Mouse (Mus musculus) intestine, embryonic 15.5 days (tissue): ENCODE results near the gene Slc25a25. TPM values are rescaled to one million over a fixed set of nuclear protein-coding genes. Genes with fewer than 3 reads are reported as not detected.

Experiments used
- ATAC-seq: fragments of 200-750 bp; cut with Nextera tagmentation; 2 replicates; pipeline ENCODE4 v1.8.0; 2017; ENCODE audit warnings: moderate TSS enrichment, moderate library complexity
- H3K27ac ChIP-seq: fragments of 300-500 bp; sonication (generic); 2 replicates; pipeline ENCODE4 v1.5.1; 2015; ENCODE audit warnings: mild to moderate bottlenecking, inconsistent platforms
- H3K27me3 ChIP-seq: fragments of 300-500 bp; sonication (generic); replicated peaks from 2 replicates; pipeline ENCODE4 v1.6.1; 2015; ENCODE audit warnings: inconsistent platforms
- H3K36me3 ChIP-seq: fragments of 300-500 bp; sonication (generic); 2 replicates; pipeline ENCODE4 v1.6.1; 2015; ENCODE audit warnings: inconsistent platforms
- H3K4me1 ChIP-seq: fragments of 300-500 bp; sonication (generic); replicated peaks from 2 replicates; pipeline ENCODE4 v1.6.1; 2015; ENCODE audit warnings: inconsistent platforms
- H3K4me2 ChIP-seq: fragments of 300-500 bp; sonication (generic); replicated peaks from 2 replicates; pipeline ENCODE4 v1.6.1; 2015; ENCODE audit warnings: mild to moderate bottlenecking, inconsistent platforms
- H3K4me3 ChIP-seq: fragments of 300-500 bp; sonication (generic); replicated peaks from 2 replicates; pipeline ENCODE4 v1.5.1; 2015; ENCODE audit warnings: inconsistent platforms
- H3K9ac ChIP-seq: fragments of 300-500 bp; sonication (generic); 2 replicates; pipeline ENCODE4 v1.6.1; 2015; ENCODE audit warnings: inconsistent platforms
- H3K9me3 ChIP-seq: fragments of 300-500 bp; sonication (generic); 2 replicates; pipeline ENCODE4 v1.6.1; 2016; ENCODE audit warnings: inconsistent platforms
- WGBS: fragments of 180-500 bp; shearing (Covaris S2); methylation state at CpG from one replicate; pipeline ENCODE4 v1.1.7; 2015; 5-methylcytosine and 5-hydroxymethylcytosine counted together
- polyA plus RNA-seq: library from polyadenylated mRNA; unstranded; fragments of >200 nt; fragmentation: Nextera tagmentation; extraction: Ambion mirVana; gene quantifications from 2 replicates; pipeline ENCODE4 v1.2.1, GENCODE M21; 2015

The Slc25a25 gene
- polyA plus RNA-seq, 1 experiment from 2014 or later: 20.1 TPM

DNA sequence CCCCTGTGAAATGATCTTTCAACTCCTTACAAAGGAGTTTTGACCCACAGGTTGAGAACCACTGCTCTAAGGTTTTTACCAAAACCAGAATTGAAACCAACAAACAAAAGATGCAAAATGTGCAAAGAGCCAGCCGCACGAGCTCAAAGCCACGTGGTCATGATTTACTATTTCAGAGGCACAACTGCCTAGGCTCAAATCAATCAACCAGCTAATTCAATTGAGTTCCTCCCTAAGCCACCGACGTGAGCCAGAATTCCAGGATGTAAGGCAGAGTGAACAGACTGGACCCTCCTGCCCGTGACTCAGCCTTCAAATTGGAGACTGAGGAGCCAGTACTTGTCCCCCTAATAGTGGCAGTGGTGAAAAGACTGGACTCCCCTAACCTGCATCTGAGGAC is 12.1 kb downstream of the Slc25a25 start:
- no peak overlapping the region for H3K27ac ChIP-seq
- no peak for ATAC-seq
- peaks cover 36% of the 10 kb centered on the region for H3K4me1 ChIP-seq
- no peak overlapping the region for H3K4me3 ChIP-seq
- no peak overlapping the region for H3K9ac ChIP-seq
- 57% methylated on average over 6 of the region's 6 CpGs for WGBS
- no peaks in the 10 kb centered on the region for H3K36me3 ChIP-seq
- H3K4me2 ChIP-seq: no peak overlapping the region
- H3K27me3 ChIP-seq: no peaks in the 10 kb centered on the region
- H3K9me3 ChIP-seq: no peaks in the 10 kb centered on the region

DNA sequence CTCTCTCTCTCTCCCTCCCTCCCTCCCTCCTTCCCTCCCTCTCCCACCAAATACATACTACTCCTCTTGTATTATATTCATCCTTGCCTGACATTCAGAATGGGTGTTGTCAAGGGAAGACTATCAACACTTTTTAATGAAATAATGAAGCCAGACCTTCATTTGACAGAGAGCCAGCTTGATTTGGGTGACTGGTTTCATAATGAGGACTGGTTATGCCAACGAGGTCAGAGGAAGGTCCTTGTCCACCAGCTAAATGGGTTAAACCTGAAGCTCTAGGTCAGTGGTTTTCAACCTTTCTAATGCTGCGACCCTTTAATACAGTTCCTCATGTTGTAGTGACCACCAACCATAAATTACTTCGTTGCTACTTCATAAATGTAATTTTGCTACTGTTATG is 12.5 kb downstream of the Slc25a25 start:
- no peaks in the 10 kb centered on the region for H3K27me3 ChIP-seq
- H3K4me2 ChIP-seq: no peak overlapping the region
- peaks cover 36% of the 10 kb centered on the region for H3K4me1 ChIP-seq
- H3K9ac ChIP-seq: no peak overlapping the region
- H3K36me3 ChIP-seq: no peaks in the 10 kb centered on the region
- no peaks in the 10 kb centered on the region for H3K9me3 ChIP-seq
- no peak for ATAC-seq
- 81% methylated on average over 3 of the region's 3 CpGs for WGBS
- no peak overlapping the region for H3K27ac ChIP-seq
- H3K4me3 ChIP-seq: no peak overlapping the region

DNA sequence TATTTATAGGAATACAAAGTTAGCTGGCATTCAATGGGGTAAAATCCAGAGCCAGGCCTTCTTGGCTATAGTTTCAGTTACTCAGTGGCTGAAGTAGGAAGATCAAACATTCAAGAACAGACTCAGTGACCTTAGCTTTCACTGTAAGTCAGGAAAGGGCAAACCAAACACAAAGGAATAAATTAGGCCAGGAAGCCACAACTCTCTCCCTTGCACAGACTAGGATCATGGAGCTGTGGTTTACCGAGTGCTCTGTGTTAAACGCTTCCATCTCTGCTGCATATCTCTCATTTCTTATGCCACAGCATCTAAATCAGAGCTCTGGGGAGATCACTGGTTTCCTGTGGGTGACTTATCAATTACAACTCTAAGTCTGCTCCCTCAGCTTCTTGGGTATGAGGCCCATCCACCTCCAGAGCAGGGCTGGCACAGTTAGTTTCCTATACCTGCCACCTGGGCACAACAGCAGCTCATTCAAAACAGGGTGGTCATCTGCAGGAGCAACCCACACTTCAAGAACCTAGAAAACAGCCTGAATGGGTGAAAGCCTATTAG is 13.6 kb downstream of the Slc25a25 start:
- no peak overlapping the region for H3K4me2 ChIP-seq
- no peaks in the 10 kb centered on the region for H3K36me3 ChIP-seq
- H3K9ac ChIP-seq: no peak overlapping the region
- peaks cover 36% of the 10 kb centered on the region for H3K4me1 ChIP-seq
- 0 out of 2 replicates have a peak overlapping the region, but pooled peaks have one; percentile 0 for H3K27ac ChIP-seq
- H3K9me3 ChIP-seq: no peaks in the 10 kb centered on the region
- WGBS: 74% methylated on average over 2 of the region's 2 CpGs
- no peak overlapping the region for H3K4me3 ChIP-seq
- no peak for ATAC-seq
- H3K27me3 ChIP-seq: no peaks in the 10 kb centered on the region

DNA sequence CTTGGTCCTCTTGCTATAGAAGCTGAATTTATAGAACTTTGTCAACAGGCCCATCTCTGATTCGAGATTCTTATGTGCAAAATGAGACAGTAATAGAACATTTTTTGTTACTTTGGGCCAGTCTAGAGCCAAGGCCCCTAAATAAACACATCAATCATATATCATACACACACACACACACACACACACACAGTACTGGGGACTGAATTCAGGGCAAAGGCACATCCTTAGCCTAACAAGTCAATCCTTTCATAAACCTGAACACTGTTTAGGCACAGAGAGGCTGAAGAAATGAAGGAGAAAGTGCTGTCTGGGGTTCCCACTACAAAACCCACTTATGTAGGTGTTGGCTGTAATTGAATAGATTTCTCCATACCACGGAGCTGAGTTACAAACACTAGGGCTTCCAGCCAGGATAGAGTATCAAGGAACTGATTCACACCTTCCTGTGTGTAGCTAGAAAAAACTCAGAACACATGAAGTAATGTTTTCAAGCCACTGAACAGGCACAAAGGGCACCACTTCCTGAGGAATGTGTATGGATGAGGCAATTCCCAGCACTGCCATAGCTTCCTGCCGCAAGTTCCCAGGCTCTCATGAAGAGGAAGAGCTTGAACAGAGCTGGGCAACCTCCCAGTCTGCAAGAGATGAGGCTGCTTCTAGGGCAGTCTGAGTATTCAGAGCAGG is 14.4 kb downstream of the Slc25a25 start:
- Histone ChIP-seq H3K4me2 (no peak overlapping the region), H3K4me1 (peaks cover 30% of the 10 kb centered on the region), H3K27ac (no peak overlapping the region), H3K27me3 (no peaks in the 10 kb centered on the region), H3K36me3 (no peaks in the 10 kb centered on the region), H3K9me3 (no peaks in the 10 kb centered on the region), H3K9ac (no peak overlapping the region), H3K4me3 (no peak overlapping the region)
- WGBS: 56% methylated on average over 3 of the region's 3 CpGs
- peak; percentile 19; the same call in 1 of the 2 replicates for ATAC-seq

DNA sequence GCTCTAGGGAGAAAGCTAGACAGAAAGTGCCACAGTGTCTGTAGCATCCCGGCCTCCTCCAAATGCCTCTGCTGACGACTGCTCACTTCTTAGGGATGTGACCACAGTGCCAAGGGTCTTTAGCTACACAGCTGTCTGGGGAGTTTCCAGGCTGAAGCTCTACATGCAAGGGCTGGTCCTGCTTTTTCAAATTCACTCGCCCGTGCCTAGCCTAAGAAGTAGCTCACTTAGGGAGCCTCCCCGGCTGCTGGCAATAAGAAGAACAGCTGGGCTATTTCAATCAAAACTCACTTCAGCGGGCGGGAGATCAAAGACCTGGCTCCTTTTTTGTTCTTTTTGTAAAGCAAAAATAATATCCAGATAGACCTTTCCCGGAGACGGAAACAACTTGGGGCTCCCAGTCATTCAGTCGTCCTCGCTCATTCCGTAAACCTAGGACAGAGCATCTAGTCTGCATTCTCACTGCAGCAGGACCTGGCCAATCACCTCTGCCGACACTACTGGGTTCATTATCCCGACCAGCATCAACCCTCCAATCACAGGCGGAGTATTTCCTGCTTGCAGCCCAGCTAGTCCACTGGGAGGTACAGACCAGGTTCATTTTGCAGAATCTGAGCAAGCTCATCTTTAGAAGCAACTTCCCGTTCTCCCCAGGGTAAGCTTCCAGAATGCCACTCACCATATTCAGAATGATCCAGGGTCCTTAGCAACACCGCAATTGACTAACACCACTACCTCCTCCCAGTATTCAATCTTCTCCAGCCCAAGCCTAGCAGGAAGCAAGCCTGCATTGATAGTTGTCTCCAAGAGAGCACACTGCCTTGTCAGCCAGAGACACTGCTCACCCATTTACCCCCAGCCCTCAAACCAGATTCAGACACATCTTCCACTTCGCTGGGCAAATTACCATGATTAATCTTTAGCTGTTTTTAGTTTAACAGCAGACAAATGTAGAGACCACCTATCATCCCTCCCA is 20.3 kb downstream of the Slc25a25 start:
- 10% methylated on average over 18 of the region's 18 CpGs for WGBS
- peaks cover 32% of the 10 kb centered on the region for H3K4me1 ChIP-seq
- H3K27ac ChIP-seq: peak overlapping the region; percentile 80
- no peaks in the 10 kb centered on the region for H3K9me3 ChIP-seq
- no peaks in the 10 kb centered on the region for H3K27me3 ChIP-seq
- peak overlapping the region; percentile 41 for H3K9ac ChIP-seq
- H3K4me3 ChIP-seq: peak overlapping the region; percentile 36
- ATAC-seq: peak; percentile 81
- peak overlapping the region; percentile 64 for H3K4me2 ChIP-seq
- no peaks in the 10 kb centered on the region for H3K36me3 ChIP-seq

DNA sequence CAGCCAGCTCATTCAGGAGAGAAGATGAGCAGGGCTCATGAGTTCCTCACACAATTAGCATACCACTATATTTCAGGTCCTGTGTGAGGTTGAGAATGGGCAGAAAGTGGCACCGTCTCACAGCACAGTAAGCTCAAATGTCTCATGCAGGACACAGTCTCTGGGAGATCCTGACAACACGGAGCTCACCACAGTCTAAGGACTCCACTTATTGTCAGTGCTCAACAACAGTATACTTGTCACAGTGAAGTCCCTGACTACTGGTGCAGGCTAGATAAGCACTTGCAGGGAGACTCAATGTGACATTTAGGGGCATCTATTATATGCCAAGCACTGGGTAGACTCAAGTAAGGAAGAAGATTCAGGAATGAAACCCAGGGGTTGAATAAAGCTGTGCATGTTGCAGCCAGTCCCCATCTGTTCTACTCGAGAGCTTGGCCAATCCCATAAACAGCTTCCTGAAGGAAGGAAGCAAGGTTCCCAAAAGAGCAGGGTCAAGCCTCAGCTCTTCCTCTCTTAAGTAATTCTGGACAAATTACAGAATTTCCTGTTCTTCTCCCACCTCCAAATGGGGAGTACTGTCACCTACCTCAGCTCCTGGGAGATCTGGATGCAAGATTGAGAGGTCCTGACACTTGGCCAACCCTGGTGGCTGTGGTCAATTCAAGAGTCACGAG is 21.9 kb downstream of the Slc25a25 start:
- Histone ChIP-seq H3K4me1 (peaks cover 46% of the 10 kb centered on the region), H3K4me2 (peak overlapping the region; percentile 37), H3K9ac (no peak overlapping the region), H3K36me3 (no peaks in the 10 kb centered on the region), H3K27me3 (no peaks in the 10 kb centered on the region), H3K27ac (peak overlapping the region; percentile 58), H3K9me3 (no peaks in the 10 kb centered on the region), H3K4me3 (no peak overlapping the region)
- no peak for ATAC-seq
- WGBS: 68% methylated on average over 4 of the region's 4 CpGs

DNA sequence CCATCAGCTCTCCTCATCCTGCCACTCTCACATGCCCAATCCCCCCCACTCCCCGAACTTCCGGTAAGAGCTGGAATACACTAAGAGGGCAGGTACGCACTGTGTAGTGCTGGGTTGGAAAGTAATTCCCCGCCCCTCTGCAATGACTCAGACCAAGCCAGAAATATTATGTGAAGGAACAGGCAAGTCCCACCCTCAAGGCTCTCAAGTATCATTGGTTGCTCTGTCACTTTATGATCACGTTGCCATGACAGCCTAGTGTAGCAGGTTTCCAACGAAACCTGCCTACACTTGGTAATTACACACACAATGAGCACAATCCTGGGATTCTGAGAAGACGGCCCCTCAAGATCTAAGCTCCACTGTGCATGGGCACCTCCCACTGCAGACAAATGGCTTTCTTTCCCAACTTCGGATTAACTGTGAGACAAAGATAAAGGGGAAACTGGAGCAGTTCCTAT is 23.0 kb downstream of the Slc25a25 start:
- peaks cover 55% of the 10 kb centered on the region for H3K4me1 ChIP-seq
- H3K27me3 ChIP-seq: no peaks in the 10 kb centered on the region
- peak overlapping the region; percentile 37 for H3K4me2 ChIP-seq
- peak overlapping the region; percentile 58 for H3K27ac ChIP-seq
- ATAC-seq: peak; percentile 84
- WGBS: 36% methylated on average over 8 of the region's 8 CpGs
- H3K4me3 ChIP-seq: 0 out of 2 replicates have a peak overlapping the region, but pooled peaks have one; percentile 5
- H3K9me3 ChIP-seq: no peaks in the 10 kb centered on the region
- no peaks in the 10 kb centered on the region for H3K36me3 ChIP-seq
- 0 out of 2 replicates have a peak overlapping the region, but pooled peaks have one; percentile 31 for H3K9ac ChIP-seq

DNA sequence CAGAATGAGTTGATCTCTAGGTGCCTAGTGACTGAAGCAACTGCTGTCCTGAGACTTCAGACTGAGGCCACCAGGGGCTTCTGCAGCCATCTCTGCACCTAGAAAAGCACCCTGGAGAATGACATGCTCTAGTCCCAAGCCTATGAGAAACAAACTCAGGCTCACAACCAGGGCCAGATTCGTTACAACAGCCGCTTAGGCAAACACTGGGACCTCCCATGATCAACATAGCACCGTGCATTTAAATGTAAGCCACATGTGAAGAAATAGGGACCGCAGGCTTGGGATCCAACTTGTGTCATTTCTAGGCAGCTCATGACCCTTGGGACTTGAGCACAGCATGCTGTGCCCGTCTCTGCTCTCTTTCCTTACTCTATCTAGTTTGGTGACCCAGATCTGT is 23.5 kb downstream of the Slc25a25 start:
- Histone ChIP-seq H3K9me3 (no peaks in the 10 kb centered on the region), H3K27me3 (no peaks in the 10 kb centered on the region), H3K4me3 (no peak overlapping the region), H3K9ac (no peak overlapping the region), H3K36me3 (no peaks in the 10 kb centered on the region), H3K4me1 (peaks cover 61% of the 10 kb centered on the region), H3K4me2 (peak overlapping the region; percentile 37; the same call in 1 of the 2 replicates), H3K27ac (peak overlapping the region; percentile 58; the same call in 1 of the 2 replicates)
- ATAC-seq: no peak
- 69% methylated on average over 5 of the region's 5 CpGs for WGBS

DNA sequence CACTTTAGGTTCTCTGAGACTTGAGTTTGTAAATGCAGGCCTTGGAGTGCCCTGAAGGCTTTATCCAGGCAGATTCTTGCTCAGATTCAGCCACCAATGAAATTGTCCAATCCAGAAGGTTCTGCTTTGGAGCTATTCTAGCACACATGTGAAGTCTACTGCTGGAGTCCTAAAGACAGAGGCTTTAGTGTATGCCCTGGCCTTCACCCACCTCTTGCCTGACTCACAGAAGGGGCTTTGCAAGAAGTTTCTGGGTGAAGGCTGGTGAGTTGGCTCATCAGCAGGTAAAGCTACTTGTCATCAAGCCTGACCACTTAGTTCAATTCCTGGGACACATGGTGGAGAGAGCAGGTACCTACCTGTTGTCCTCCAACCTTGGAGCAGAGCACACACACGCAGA is 25.1 kb downstream of the Slc25a25 start:
- H3K27me3 ChIP-seq: no peaks in the 10 kb centered on the region
- no peak overlapping the region for H3K27ac ChIP-seq
- H3K9me3 ChIP-seq: no peaks in the 10 kb centered on the region
- no peak overlapping the region for H3K4me3 ChIP-seq
- no peak overlapping the region for H3K9ac ChIP-seq
- 97% methylated on average over 1 of the region's 1 CpGs for WGBS
- H3K4me2 ChIP-seq: no peak overlapping the region
- no peak for ATAC-seq
- H3K4me1 ChIP-seq: peaks cover 59% of the 10 kb centered on the region
- H3K36me3 ChIP-seq: no peaks in the 10 kb centered on the region

DNA sequence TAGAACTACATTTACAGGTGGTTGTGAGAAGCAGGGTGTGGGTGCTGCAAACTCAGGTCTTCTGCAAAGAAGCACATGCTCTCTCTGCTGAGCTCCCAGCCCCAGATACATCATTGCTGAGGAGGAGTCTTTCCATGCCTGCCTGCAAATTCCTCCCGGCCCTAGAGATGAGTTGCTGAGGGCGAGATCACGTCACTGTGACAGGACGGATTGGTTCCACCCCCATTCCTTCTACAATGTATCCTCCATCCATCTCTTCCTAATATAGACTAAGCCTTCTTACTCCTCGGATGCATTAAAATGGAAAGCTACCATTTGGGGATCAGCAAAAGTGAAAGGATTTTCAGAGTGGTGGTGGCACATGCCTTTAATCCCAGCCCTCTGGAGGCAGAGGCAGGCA is 25.7 kb downstream of the Slc25a25 start:
- no peak for ATAC-seq
- no peak overlapping the region for H3K9ac ChIP-seq
- H3K27me3 ChIP-seq: no peaks in the 10 kb centered on the region
- H3K4me2 ChIP-seq: no peak overlapping the region
- 50% methylated on average over 5 of the region's 5 CpGs for WGBS
- peak overlapping the region; percentile 82 for H3K27ac ChIP-seq
- H3K4me3 ChIP-seq: no peak overlapping the region
- H3K4me1 ChIP-seq: peaks cover 55% of the 10 kb centered on the region
- H3K9me3 ChIP-seq: no peaks in the 10 kb centered on the region
- H3K36me3 ChIP-seq: 0 out of 2 replicates have a peak, but pooled peaks cover under 1% of the 10 kb centered on the region

DNA sequence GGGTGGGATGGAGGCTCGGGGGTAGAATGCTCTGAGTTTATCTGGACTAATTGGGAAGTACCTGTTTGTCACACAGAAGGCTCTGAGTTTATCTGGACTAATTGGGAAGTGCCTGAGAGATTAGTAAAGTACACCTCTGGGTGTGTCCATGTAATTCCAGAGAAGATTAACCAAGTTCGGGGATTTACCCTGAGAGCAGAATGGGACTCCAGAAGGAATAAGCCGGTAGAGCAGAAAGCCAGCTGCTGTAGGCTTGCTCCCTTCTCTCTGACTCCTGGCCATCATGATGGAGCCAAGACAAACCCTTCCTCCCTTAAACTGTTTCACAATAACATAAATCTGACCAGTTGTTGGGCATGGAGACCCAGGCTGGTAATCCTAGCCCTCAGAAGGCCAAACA is 26.4 kb downstream of the Slc25a25 start:
- Histone ChIP-seq H3K36me3 (peaks cover 7% of the 10 kb centered on the region; the same call in 1 of the 2 replicates), H3K27ac (peak overlapping the region; percentile 82), H3K9ac (no peak overlapping the region; the same call in 1 of the 2 replicates), H3K4me3 (no peak overlapping the region), H3K27me3 (no peaks in the 10 kb centered on the region), H3K9me3 (no peaks in the 10 kb centered on the region), H3K4me1 (peaks cover 52% of the 10 kb centered on the region), H3K4me2 (0 out of 2 replicates have a peak overlapping the region, but pooled peaks have one; percentile 78)
- 38% methylated on average over 3 of the region's 3 CpGs for WGBS
- no peak for ATAC-seq
